Mouse (Mus musculus): ENCODE data around the gene Tmtc1. TPM values are rescaled to one million over a fixed set of nuclear protein-coding genes. Genes with fewer than 3 reads are reported as not detected.

Tmtc1 gene
- polyA plus RNA-seq, 1 experiment from 2014 or later: 1.4 TPM

DNA sequence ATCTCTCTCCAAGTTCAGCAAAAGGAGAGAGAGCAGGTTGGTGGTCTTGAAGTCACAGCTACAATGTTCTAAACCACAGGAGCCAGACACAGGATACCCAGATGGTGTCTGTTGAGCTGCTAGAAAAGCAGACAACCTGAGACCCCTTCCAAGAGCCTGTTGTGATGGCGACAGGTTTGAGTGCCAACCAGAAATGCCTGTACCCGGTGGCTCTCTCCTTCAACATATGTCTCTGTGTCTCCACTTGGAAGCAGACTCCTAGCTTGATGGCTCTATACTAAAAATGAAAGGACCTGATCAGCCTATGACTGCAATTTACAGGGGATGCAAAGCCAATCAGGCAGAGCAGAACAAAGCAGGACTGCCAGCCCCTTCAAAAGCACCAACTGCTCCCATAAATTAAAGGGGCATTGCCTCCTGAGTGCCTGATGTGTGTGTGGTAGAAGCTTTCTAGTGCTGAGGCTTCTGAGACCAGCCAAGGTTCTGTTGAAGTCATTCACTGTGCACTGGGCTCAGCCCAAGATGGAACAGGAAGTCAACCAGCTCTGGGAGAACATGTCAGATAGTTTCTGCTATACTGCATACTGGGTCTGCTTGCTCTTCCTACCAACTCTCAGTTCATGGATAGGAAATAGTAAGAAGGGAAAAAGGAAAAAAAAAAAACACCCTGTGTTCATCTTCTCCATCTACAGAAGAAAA lies 37.2 kb downstream of the Tmtc1 start:
- ATAC-seq (replicated peaks; ENCODE audit: low FRiP score, low read depth) (no peak), DNase-seq (ENCODE audit: low spot score) (no peak)
- H3K27ac ChIP-seq: no peak overlapping the region
- TF ChIP-seq CTCF (IDR thresholded peaks at IDR 0.05; ENCODE audit: low read depth): no peak
- no peaks in the 10 kb centered on the region for H3K9me3 ChIP-seq (replicated peaks; ENCODE audit: low read length)
- H3K9ac ChIP-seq (ENCODE audit: low read depth, low read length): no peak overlapping the region
- no peaks in the 10 kb centered on the region for H3K27me3 ChIP-seq (ENCODE audit: insufficient read depth, low read length)
- no peak overlapping the region for H3K4me3 ChIP-seq (replicated peaks; ENCODE audit: low read depth, low read length)
- WGBS: 71% methylated on average over 2 of the region's 2 CpGs
- H3K4me2 ChIP-seq (ENCODE audit: low read length): no peak overlapping the region
- H3K4me1 ChIP-seq (replicated peaks; ENCODE audit: insufficient read depth, low read length): peaks cover 5% of the 10 kb centered on the region; the same call in 1 of the 2 replicates
- no peaks in the 10 kb centered on the region for H3K36me3 ChIP-seq (ENCODE audit: insufficient read depth, low read length)

DNA sequence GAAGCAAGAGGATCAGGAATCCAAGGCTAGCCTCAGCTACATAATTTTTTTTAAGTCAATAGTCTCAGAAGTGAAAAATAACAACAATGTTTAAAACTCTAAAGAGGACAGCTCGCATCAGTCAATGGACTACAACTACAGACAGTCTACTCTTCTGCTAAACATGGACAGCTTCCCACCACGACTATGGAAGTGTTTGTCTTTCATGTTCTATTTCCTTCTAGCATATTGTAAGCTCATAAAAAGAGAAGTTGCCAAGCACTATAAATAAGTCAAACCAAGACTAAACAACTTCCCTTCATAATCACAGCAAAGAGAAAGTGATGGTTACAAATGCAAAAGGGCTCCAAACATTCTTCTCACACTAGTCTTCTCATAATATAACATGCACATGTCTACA lies 38.6 kb downstream of the Tmtc1 start:
- no peak overlapping the region for H3K9ac ChIP-seq (ENCODE audit: low read depth, low read length)
- WGBS: 55% methylated on average over 2 of the region's 2 CpGs
- no peak overlapping the region for H3K27ac ChIP-seq
- H3K4me1 ChIP-seq (replicated peaks; ENCODE audit: insufficient read depth, low read length): peaks cover 5% of the 10 kb centered on the region; the same call in 1 of the 2 replicates
- no peaks in the 10 kb centered on the region for H3K36me3 ChIP-seq (ENCODE audit: insufficient read depth, low read length)
- no peak for TF ChIP-seq CTCF (IDR thresholded peaks at IDR 0.05; ENCODE audit: low read depth)
- no peak overlapping the region for H3K4me3 ChIP-seq (replicated peaks; ENCODE audit: low read depth, low read length)
- no peaks in the 10 kb centered on the region for H3K9me3 ChIP-seq (replicated peaks; ENCODE audit: low read length)
- DNase-seq (ENCODE audit: low spot score) (peak; percentile 74), ATAC-seq (replicated peaks; ENCODE audit: low FRiP score, low read depth) (no peak)
- no peaks in the 10 kb centered on the region for H3K27me3 ChIP-seq (ENCODE audit: insufficient read depth, low read length)
- H3K4me2 ChIP-seq (ENCODE audit: low read length): no peak overlapping the region

DNA sequence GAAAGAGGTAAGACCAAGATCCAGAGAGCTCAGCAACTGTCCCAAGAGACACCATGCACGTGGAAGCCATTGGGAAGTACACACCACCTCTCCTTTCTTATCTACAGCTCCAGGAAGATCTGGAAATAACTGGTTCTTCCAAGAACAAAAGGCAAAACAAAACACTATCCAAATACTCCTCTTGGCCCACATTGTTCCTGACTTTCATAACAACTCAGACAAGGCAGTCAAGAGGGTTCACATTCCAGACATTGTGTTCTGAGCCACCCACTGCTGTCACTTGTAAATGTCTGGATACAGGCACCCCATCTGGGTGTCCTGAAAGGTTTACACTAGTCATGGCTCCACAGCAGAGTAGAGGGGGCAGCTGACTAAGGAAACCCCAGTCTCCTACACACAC lies 39.7 kb downstream of the Tmtc1 start:
- 67% methylated on average over 1 of the region's 1 CpGs for WGBS
- DNase-seq (ENCODE audit: low spot score) (peak; percentile 47), ATAC-seq (replicated peaks; ENCODE audit: low FRiP score, low read depth) (no peak)
- 0 out of 2 replicates have a peak overlapping the region, but pooled peaks have one; percentile 44 for H3K27ac ChIP-seq
- TF ChIP-seq CTCF (IDR thresholded peaks at IDR 0.05; ENCODE audit: low read depth): no peak
- H3K36me3 ChIP-seq (ENCODE audit: insufficient read depth, low read length): no peaks in the 10 kb centered on the region
- no peak overlapping the region for H3K4me3 ChIP-seq (replicated peaks; ENCODE audit: low read depth, low read length)
- H3K4me1 ChIP-seq (replicated peaks; ENCODE audit: insufficient read depth, low read length): peaks cover 5% of the 10 kb centered on the region; the same call in 1 of the 2 replicates
- H3K9ac ChIP-seq (ENCODE audit: low read depth, low read length): no peak overlapping the region
- H3K27me3 ChIP-seq (ENCODE audit: insufficient read depth, low read length): no peaks in the 10 kb centered on the region
- no peak overlapping the region for H3K4me2 ChIP-seq (ENCODE audit: low read length)
- no peaks in the 10 kb centered on the region for H3K9me3 ChIP-seq (replicated peaks; ENCODE audit: low read length)

DNA sequence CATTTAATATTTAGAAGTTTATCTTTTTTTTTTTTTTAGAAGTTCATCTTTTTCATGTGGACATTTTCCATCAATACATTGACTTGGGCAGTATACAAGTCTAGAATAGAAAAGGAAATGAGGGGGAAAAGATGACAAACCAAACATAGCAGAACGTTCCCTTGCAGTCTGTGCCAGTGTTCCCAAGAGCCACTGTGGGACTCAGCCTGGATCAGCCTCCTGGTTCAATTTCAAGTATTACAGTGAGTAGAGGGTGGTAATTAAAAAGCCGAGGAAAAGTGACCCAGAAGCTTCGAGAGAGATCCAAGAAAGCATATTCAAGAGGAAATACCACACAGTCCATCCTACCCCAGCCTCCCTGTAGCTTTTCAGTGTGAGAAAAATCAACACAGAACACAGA lies 40.4 kb downstream of the Tmtc1 start:
- H3K4me2 ChIP-seq (ENCODE audit: low read length): no peak overlapping the region
- no peaks in the 10 kb centered on the region for H3K27me3 ChIP-seq (ENCODE audit: insufficient read depth, low read length)
- H3K9ac ChIP-seq (ENCODE audit: low read depth, low read length): no peak overlapping the region
- 54% methylated on average over 3 of the region's 3 CpGs for WGBS
- no peak overlapping the region for H3K4me3 ChIP-seq (replicated peaks; ENCODE audit: low read depth, low read length)
- no peaks in the 10 kb centered on the region for H3K9me3 ChIP-seq (replicated peaks; ENCODE audit: low read length)
- ATAC-seq (replicated peaks; ENCODE audit: low FRiP score, low read depth): no peak
- H3K4me1 ChIP-seq (replicated peaks; ENCODE audit: insufficient read depth, low read length): peaks cover 5% of the 10 kb centered on the region; the same call in 1 of the 2 replicates
- no peaks in the 10 kb centered on the region for H3K36me3 ChIP-seq (ENCODE audit: insufficient read depth, low read length)
- H3K27ac ChIP-seq: no peak overlapping the region
- TF ChIP-seq CTCF (IDR thresholded peaks at IDR 0.05; ENCODE audit: low read depth): no peak
- DNase-seq (ENCODE audit: low spot score): no peak

DNA sequence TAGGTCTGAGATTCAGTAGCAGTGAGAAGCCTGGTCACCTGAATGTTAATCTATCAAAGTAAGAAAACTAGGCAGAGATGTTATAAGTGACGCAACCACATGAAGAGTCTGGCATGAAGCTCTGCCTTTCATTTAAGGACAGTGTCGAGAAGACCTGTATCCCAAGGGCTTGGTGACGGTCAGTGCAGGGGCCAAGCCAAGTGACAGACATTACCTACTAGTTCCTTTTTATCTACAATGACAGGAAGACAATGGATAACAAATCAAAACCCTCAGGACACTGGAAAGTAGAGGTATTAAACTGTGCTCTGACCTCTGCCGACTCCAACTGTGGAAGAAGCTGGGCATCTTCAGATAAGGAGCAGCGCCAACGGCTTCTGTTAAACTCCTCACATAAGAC lies 43.2 kb downstream of the Tmtc1 start:
- Histone ChIP-seq H3K9me3 (replicated peaks; ENCODE audit: low read length) (no peaks in the 10 kb centered on the region), H3K27me3 (ENCODE audit: insufficient read depth, low read length) (no peaks in the 10 kb centered on the region), H3K9ac (ENCODE audit: low read depth, low read length) (no peak overlapping the region), H3K4me1 (replicated peaks; ENCODE audit: insufficient read depth, low read length) (peaks cover 5% of the 10 kb centered on the region; the same call in 1 of the 2 replicates), H3K4me2 (ENCODE audit: low read length) (no peak overlapping the region), H3K27ac (no peak overlapping the region), H3K36me3 (ENCODE audit: insufficient read depth, low read length) (no peaks in the 10 kb centered on the region), H3K4me3 (replicated peaks; ENCODE audit: low read depth, low read length) (no peak overlapping the region)
- TF ChIP-seq CTCF (IDR thresholded peaks at IDR 0.05; ENCODE audit: low read depth): no peak
- WGBS: 89% methylated on average over 6 of the region's 6 CpGs
- ATAC-seq (replicated peaks; ENCODE audit: low FRiP score, low read depth) (no peak), DNase-seq (ENCODE audit: low spot score) (no peak)

DNA sequence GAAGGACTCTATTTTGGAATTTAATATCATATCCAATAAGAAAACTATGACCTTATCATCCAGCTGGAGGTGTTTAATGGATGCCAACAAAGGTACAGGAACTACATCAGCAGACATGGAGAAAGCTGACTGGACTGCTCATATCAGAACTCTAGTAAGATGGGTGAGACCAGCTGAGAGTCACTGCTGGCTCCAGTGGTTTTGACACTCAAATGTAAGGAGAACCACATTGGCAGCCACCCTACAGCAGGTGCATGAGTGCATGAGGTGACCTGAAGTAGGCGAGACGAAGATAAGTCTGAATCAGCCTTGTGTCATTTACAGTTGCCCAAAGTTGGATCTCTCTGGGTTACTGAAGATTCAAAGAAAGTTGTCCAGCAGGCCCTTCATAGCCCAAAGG lies 44.6 kb downstream of the Tmtc1 start:
- no peaks in the 10 kb centered on the region for H3K9me3 ChIP-seq (replicated peaks; ENCODE audit: low read length)
- DNase-seq (ENCODE audit: low spot score): no peak
- peaks cover 4% of the 10 kb centered on the region; the same call in 1 of the 2 replicates for H3K4me1 ChIP-seq (replicated peaks; ENCODE audit: insufficient read depth, low read length)
- H3K4me3 ChIP-seq (replicated peaks; ENCODE audit: low read depth, low read length): no peak overlapping the region
- H3K9ac ChIP-seq (ENCODE audit: low read depth, low read length): no peak overlapping the region
- no peak overlapping the region for H3K4me2 ChIP-seq (ENCODE audit: low read length)
- whole genome bisulfite sequencing: 95% methylated on average over 2 of the region's 2 CpGs
- H3K27ac ChIP-seq: no peak overlapping the region
- H3K36me3 ChIP-seq (ENCODE audit: insufficient read depth, low read length): no peaks in the 10 kb centered on the region
- H3K27me3 ChIP-seq (ENCODE audit: insufficient read depth, low read length): no peaks in the 10 kb centered on the region
- ATAC-seq (replicated peaks; ENCODE audit: low FRiP score, low read depth): no peak
- TF ChIP-seq CTCF (IDR thresholded peaks at IDR 0.05; ENCODE audit: low read depth): no peak
